Mouse (Mus musculus): ENCODE measurements around the gene Gm12845. TPM values are rescaled to one million over a fixed set of nuclear protein-coding genes. Genes with fewer than 3 reads are reported as not detected.

Gm12845 gene
- not detected in 2 replicates for polyA plus RNA-seq (2012; rRNA removed)

DNA sequence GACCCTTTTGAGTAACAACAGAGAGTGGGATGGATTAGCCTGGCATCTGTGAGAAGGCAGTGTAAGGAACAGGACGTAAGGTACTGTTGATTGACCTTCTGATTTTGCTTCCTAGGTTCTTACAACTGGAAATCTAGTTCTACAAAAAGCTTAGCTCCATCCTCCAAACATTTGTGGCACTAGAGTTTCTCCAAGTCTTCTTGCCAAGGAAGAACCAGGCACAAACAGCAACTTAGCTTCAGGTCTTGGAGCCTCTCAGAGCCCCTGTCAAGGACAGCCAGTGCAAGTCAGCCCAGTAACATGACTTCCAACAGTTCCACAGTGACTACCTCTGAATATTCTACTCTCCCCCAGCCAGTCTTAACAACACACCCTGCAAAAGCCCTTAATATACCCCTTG is at the start of gene Gm12845:
Gene Gm12845, plus strand, starts transcription at position 301 of the 400 bp plus-strand sequence.

DNA sequence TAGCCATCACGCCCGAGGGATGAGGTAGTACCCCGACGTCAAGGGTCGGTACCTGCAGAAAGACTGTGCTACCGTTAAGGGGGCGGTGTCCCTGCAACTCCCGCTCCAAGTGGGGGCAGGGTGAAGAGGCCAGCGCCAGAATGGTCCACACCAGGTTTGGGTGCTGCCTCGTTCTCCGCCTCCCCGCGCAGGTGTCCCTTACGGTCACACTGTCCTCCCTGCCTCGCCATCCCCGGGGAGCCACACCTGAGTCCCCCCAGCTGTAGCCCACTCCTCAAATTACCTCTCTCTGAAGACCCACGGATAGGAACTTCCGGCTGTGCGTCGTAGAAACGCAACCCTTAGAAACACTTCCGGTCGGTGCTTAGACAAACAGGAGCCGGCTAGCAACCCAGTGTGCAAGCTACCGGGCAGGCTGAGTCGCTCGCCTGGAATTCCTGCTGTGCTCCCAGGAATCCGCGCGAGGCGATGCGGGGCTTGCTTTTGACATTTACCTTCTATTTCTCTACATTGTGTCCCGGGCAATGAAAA is 42.2 kb upstream of the Gm12845 start, which contains the start of gene Dmap1:
Gene Dmap1, minus strand, starts transcription at position 343 of the 531 bp plus-strand sequence.

DNA sequence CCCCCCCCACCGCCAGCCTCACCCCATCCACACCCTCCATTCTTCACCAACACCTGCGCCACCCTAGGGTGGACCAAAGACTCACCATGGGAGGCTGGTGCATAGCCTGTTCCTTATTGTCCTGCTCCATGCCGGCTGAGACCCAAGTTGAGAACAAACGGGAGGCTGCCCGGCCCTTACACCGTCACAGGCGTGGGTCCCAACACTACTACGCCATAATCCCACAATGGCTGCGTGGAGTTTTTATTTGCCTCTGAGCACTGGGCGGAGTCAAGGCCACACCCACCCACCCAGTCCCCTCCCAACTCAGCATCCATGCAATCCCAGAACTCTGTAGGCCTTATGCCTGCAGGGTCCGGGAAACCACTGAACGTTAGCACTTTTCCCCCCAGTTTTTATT is 41.2 kb downstream of the Gm12845 start, which contains the start of gene Klf17:
Gene Klf17, minus strand, starts transcription at position 233 of the 400 bp plus-strand sequence.

Other genes starting within 250 kb of the Gm12845 start
- 23.6 and 28.0 TPM in 2 replicates for gene Rnf220, start 227.4 kb upstream of the Gm12845 start, polyA plus RNA-seq (2012; rRNA removed)
- gene Eri3, start 174.0 kb upstream of the Gm12845 start, polyA plus RNA-seq (2012; rRNA removed) = 21.8 and 25.0 TPM in 2 replicates
- gene Dmap1, start 42.1 kb upstream of the Gm12845 start, polyA plus RNA-seq (2012; rRNA removed) = 11.5 and 12.7 TPM in 2 replicates
- gene Klf17, start 41.2 kb downstream of the Gm12845 start, polyA plus RNA-seq (2012; rRNA removed) = not detected in 2 replicates
- 19.6 and 22.8 TPM in 2 replicates for gene Slc6a9, start 110.1 kb downstream of the Gm12845 start, polyA plus RNA-seq (2012; rRNA removed)
- 0.30 TPM in 2 replicates for gene Ccdc24, start 148.1 kb downstream of the Gm12845 start, polyA plus RNA-seq (2012; rRNA removed)
- gene B4galt2, start 159.1 kb downstream of the Gm12845 start, polyA plus RNA-seq (2012; rRNA removed) = 1.7 and 1.9 TPM in 2 replicates
- gene Atp6v0b, start 162.9 kb downstream of the Gm12845 start, polyA plus RNA-seq (2012; rRNA removed) = 134 and 138 TPM in 2 replicates
- 4.9 and 5.1 TPM in 2 replicates for gene Dph2, start 167.6 kb downstream of the Gm12845 start, polyA plus RNA-seq (2012; rRNA removed)
- gene Ipo13, start 190.6 kb downstream of the Gm12845 start, polyA plus RNA-seq (2012; rRNA removed) = 9.6 and 10.0 TPM in 2 replicates
- gene Artn, start 205.4 kb downstream of the Gm12845 start, polyA plus RNA-seq (2012; rRNA removed) = 0.19 and 0.26 TPM in 2 replicates